In the genomic region with DNA sequence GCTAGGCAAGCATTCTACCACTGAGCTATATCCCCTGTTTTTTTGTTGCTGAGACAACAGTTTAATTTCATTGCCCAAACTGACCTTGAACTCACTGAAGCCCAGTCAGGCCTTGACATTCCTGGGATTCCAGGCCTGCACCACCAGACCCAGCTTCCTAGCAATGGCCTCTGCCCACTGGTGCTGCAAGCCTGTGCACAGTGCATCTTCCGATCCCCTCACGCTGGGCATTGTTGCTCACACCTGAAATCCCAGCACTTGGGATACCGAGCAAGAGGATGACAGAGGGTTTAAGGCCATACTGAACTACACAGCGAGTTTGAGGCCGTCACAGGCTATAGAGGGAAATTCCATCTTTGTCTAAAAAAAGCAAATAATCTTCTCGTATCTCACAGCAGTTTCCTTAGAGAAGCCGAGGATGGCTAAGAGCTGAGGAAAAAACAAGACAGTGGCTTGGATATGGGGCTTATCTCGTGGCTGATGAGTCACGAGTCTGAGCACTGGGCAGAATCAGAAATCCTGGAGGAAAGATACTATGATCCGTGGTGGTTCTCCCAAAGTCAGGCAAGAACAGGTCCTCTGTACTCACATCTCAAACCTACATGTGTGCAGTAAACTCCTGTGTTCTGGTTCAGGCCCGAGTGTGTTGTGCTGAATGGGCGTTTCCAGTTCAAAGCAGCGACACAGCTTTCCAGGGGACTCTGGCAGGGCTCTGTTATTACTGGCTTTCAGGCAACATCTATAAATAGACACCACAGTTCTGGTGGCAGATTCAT, we compare ENCODE assay signal across 8 mouse cellular contexts. TPM values are rescaled to one million over a fixed set of nuclear protein-coding genes. Genes with fewer than 3 reads are reported as not detected.
DNase-seq lines count a peak whose midpoint lies in the region; ATAC-seq and TF ChIP-seq lines count a peak whose summit lies in the region.

No protein-coding gene starts in this region.

- H3K9ac ChIP-seq in hindbrain, embryonic 13.5 days: no peak overlapping the region
- no peak overlapping the region for H3K9ac ChIP-seq in hindbrain, embryonic 11.5 days (ENCODE audit: low read depth, low read length)
- H3K9ac ChIP-seq in ES-E14 (ENCODE audit: insufficient read depth, low read depth, low read length, poor library complexity, severe bottlenecking): no peak overlapping the region
- peak overlapping the region; percentile 63 for H3K9ac ChIP-seq in heart, embryonic 16.5 days (ENCODE audit: low read length)

- no peak overlapping the region for H3K4me2 ChIP-seq in hindbrain, embryonic 13.5 days
- H3K4me2 ChIP-seq in hindbrain, embryonic 11.5 days (replicated peaks; ENCODE audit: low read depth, low read length): no peak overlapping the region
- peak overlapping the region; percentile 41 for H3K4me2 ChIP-seq in heart, embryonic 16.5 days (ENCODE audit: low read depth, low read length)

- H3K36me3 ChIP-seq in hindbrain, embryonic 13.5 days: no peaks in the 10 kb centered on the region
- H3K36me3 ChIP-seq in hindbrain, embryonic 11.5 days (ENCODE audit: control insufficient read depth, insufficient read depth, low read length): no peaks in the 10 kb centered on the region
- H3K36me3 ChIP-seq in ES-E14 (ENCODE audit: control insufficient read depth, insufficient read depth, low read length, poor library complexity, severe bottlenecking): no peaks in the 10 kb centered on the region
- no peaks in the 10 kb centered on the region for H3K36me3 ChIP-seq in heart, embryonic 16.5 days (ENCODE audit: control insufficient read depth, insufficient read depth)

- DNase-seq in hindbrain, embryonic 11.5 days (ENCODE audit: low spot score): no peak
- DNase-seq in ES-E14 (ENCODE audit: low read depth, low spot score): no peak
- DNase-seq in left cerebral cortex, postnatal 36 days (ENCODE audit: low spot score in 2 of 2): peak; percentile 40 to 58
- DNase-seq in retina, postnatal 1 day: no peak
- DNase-seq in retina, embryonic 14.5 days (ENCODE audit: low spot score): no peak

- no peaks in the 10 kb centered on the region for H3K4me1 ChIP-seq in hindbrain, embryonic 13.5 days (replicated peaks)
- H3K4me1 ChIP-seq in hindbrain, embryonic 11.5 days (replicated peaks; ENCODE audit: control insufficient read depth, insufficient read depth, low read length): no peaks in the 10 kb centered on the region
- peaks cover 0 to 2% of the 10 kb centered on the region in 2 experiments; a peak in 3 of 4 replicates for H3K4me1 ChIP-seq in ES-E14 (ENCODE audit: control insufficient read depth in 2 of 2, insufficient read depth in 2 of 2, low read length in 2 of 2, poor library complexity in 1 of 2)
- peaks cover 8% of the 10 kb centered on the region for H3K4me1 ChIP-seq in cortical plate, adult 2 months (ENCODE audit: control insufficient read depth, insufficient read depth, low read length)
- H3K4me1 ChIP-seq in heart, embryonic 16.5 days (ENCODE audit: control insufficient read depth, insufficient read depth, low read length): peaks cover 21% of the 10 kb centered on the region

- TF ChIP-seq CTCF in cortical plate, adult 2 months (IDR thresholded peaks at IDR 0.05; ENCODE audit: extremely low read depth, insufficient read depth, low read length): no peak

- TF ChIP-seq POLR2A in cortical plate, adult 2 months (IDR thresholded peaks at IDR 0.05; ENCODE audit: extremely low read depth, insufficient read depth, low read length): no peak

- in situ Hi-C loops in ES-E14 (cut with MboI; ENCODE audit: low sequenced_read_pairs in 2 of 2, unreplicated experiment in 2 of 2): no loop called here

- intact Hi-C loops in left cerebral cortex, postnatal 36 days (cut with DNase I): no loop called here

- no peak for ATAC-seq in hindbrain, embryonic 13.5 days (ENCODE audit: low FRiP score)
- ATAC-seq in hindbrain, embryonic 11.5 days (ENCODE audit: low FRiP score): no peak
- ATAC-seq in heart, embryonic 16.5 days (replicated peaks; ENCODE audit: extremely low read depth, insufficient read depth, low FRiP score): peak; percentile 90

- H3K4me3 ChIP-seq in hindbrain, embryonic 13.5 days: no peak overlapping the region
- H3K4me3 ChIP-seq in hindbrain, embryonic 11.5 days (ENCODE audit: low read depth, low read length): no peak overlapping the region
- H3K4me3 ChIP-seq in ES-E14 (ENCODE audit: insufficient read depth in 1 of 2, low read depth in 1 of 2, low read length in 2 of 2, poor library complexity in 1 of 2, severe bottlenecking in 1 of 2): no peak overlapping the region
- H3K4me3 ChIP-seq in cortical plate, adult 2 months (ENCODE audit: insufficient read depth, low read length): no peak overlapping the region
- no peak overlapping the region for H3K4me3 ChIP-seq in heart, embryonic 16.5 days (ENCODE audit: low read length)

- no peaks in the 10 kb centered on the region for H3K27me3 ChIP-seq in hindbrain, embryonic 13.5 days
- no peaks in the 10 kb centered on the region for H3K27me3 ChIP-seq in hindbrain, embryonic 11.5 days (ENCODE audit: control insufficient read depth, insufficient read depth, low read length)
- H3K27me3 ChIP-seq in heart, embryonic 16.5 days (ENCODE audit: control insufficient read depth, insufficient read depth, low read length): no peaks in the 10 kb centered on the region

- no peaks in the 10 kb centered on the region for H3K9me3 ChIP-seq in hindbrain, embryonic 13.5 days
- H3K9me3 ChIP-seq in hindbrain, embryonic 11.5 days (ENCODE audit: control insufficient read depth, low read length): no peaks in the 10 kb centered on the region
- no peaks in the 10 kb centered on the region for H3K9me3 ChIP-seq in ES-E14 (ENCODE audit: control insufficient read depth, insufficient read depth, low read depth, low read length)
- H3K9me3 ChIP-seq in heart, embryonic 16.5 days (replicated peaks; ENCODE audit: control insufficient read depth, low read length): no peaks in the 10 kb centered on the region

- peak overlapping the region; percentile 26; the same call in 1 of the 2 replicates for H3K27ac ChIP-seq in hindbrain, embryonic 13.5 days
- no peak overlapping the region for H3K27ac ChIP-seq in hindbrain, embryonic 11.5 days (ENCODE audit: low read depth, low read length)
- H3K27ac ChIP-seq in ES-E14 (ENCODE audit: insufficient read depth, low read depth, low read length, poor library complexity, severe bottlenecking): no peak overlapping the region
- H3K27ac ChIP-seq in cortical plate, adult 2 months (ENCODE audit: insufficient read depth, low read length): peak overlapping the region; percentile 91
- peak overlapping the region; percentile 92 for H3K27ac ChIP-seq in heart, embryonic 16.5 days (ENCODE audit: low read length)

- WGBS in hindbrain, embryonic 13.5 days: 79% methylated on average over 13 of the region's 13 CpGs
- 73% methylated on average over 13 of the region's 13 CpGs for WGBS in hindbrain, embryonic 11.5 days
- WGBS in heart, embryonic 16.5 days: 15% methylated on average over 13 of the region's 13 CpGs

TF ChIP-seq in ES-E14, 5 proteins besides CTCF, POLR2A, EP300 and RAD21:
- TF ChIP-seq HCFC1 (IDR thresholded peaks at IDR 0.05; ENCODE audit: borderline replicate concordance, insufficient read depth, low read length) (no peak), MAFK (IDR thresholded peaks at IDR 0.05; ENCODE audit: insufficient read depth, low read depth, low read length) (0 out of 2 replicates have a peak, but pooled peaks have one; percentile 20)

RNA-seq across cellular contexts. Expression of gene Ptprb, which starts 14.5 kb away (rescaled TPM):
- 3.0 and 3.4 TPM in 2 replicates for polyA plus RNA-seq in hindbrain, embryonic 13.5 days (2015; fragmentation: Nextera tagmentation; extraction: Ambion mirVana)
- 2.6 and 2.8 TPM in 2 replicates for polyA plus RNA-seq in hindbrain, embryonic 11.5 days (2014; fragmentation: Nextera tagmentation; extraction: Ambion mirVana)
- 0.16 and 0.62 TPM in 2 replicates for total RNA-seq in ES-E14 (2012; rRNA removed)
- 10.1 and 10.5 TPM in 2 replicates for polyA plus RNA-seq in cortical plate, adult 2 months (2012; rRNA removed)
- 5.4 and 8.2 TPM in 2 replicates for polyA plus RNA-seq in heart, embryonic 16.5 days (2015; fragmentation: Nextera tagmentation; extraction: Ambion mirVana)
- total RNA-seq in left cerebral cortex, postnatal 36 days (2021): 10 to 100 TPM; 17.5 to 20.6 TPM

Comparison
In these comparisons a context has a peak if more than half of its experiments do, and no peak if none do; other contexts are left out.
1. H3K27ac ChIP-seq: peak in hindbrain, embryonic 13.5 days (single experiment), cortical plate, adult 2 months (single experiment) and heart, embryonic 16.5 days (single experiment); none in hindbrain, embryonic 11.5 days (single experiment) and ES-E14 (single experiment).
2. DNase-seq: peak in left cerebral cortex, postnatal 36 days (2 of 2); none in hindbrain, embryonic 11.5 days (single experiment), ES-E14 (single experiment), retina, postnatal 1 day (single experiment) and retina, embryonic 14.5 days (single experiment).